Mouse (Mus musculus) MEL (cell line): Measurements from ENCODE around the gene Rasal3.

ENCODE experiments used
- CHD1 ChIP-seq: IDR thresholded peaks from 2 replicates; pipeline ENCODE4 v1.6.1; 2012; ENCODE audit warnings: low read depth, mild to moderate bottlenecking, inconsistent platforms, low read length, improper control_type of control experiment
- CTCF ChIP-seq, 3 experiments: IDR thresholded peaks in 2 of 3; conservative IDR thresholded peaks in 1 of 3; 2 replicates each; pipeline ENCODE4 v1.5.1; 2011 to 2012; ENCODE audit warnings: low read length in 3 of 3, low read depth in 2 of 3, mild to moderate bottlenecking in 2 of 3, improper control_type of control experiment in 1 of 3, inconsistent platforms in 1 of 3, mixed read lengths in 1 of 3, moderate library complexity in 1 of 3; ENCODE audit not compliant: control insufficient read depth in 1 of 3, insufficient read depth in 1 of 3, poor library complexity in 1 of 3, severe bottlenecking in 1 of 3
- GATA1 ChIP-seq: IDR thresholded peaks from 2 replicates; pipeline ENCODE4 v1.6.1; 2011; ENCODE audit warnings: low read depth, low read length, improper control_type of control experiment
- JUND ChIP-seq: IDR thresholded peaks from 2 replicates; pipeline ENCODE4 v1.6.1; 2011; ENCODE audit warnings: low read depth, mild to moderate bottlenecking, improper control_type of control experiment, low read length
- KAT2A ChIP-seq: conservative IDR thresholded peaks from 2 replicates; pipeline ENCODE4 v1.6.1; 2012; ENCODE audit warnings: low read depth, low read length, improper control_type of control experiment, inconsistent platforms
- MAFK ChIP-seq: IDR thresholded peaks from 2 replicates; pipeline ENCODE4 v1.6.1; 2011; ENCODE audit warnings: low read depth, mild to moderate bottlenecking, low read length, improper control_type of control experiment, borderline replicate concordance
- MAX ChIP-seq: IDR thresholded peaks from 2 replicates; pipeline ENCODE4 v1.6.1; 2011; ENCODE audit warnings: low read length, improper control_type of control experiment
- MEF2A ChIP-seq: IDR thresholded peaks from 2 replicates; pipeline ENCODE4 v1.6.1; 2014; ENCODE audit warnings: low read depth, mild to moderate bottlenecking, inconsistent platforms, low read length, improper control_type of control experiment; ENCODE audit not compliant: poor library complexity, insufficient replicate concordance, severe bottlenecking; ENCODE audit errors: extremely low read depth
- NELFE ChIP-seq: IDR thresholded peaks from 2 replicates; pipeline ENCODE4 v1.6.1; 2011; ENCODE audit warnings: low read depth, low read length, improper control_type of control experiment
- POLR2A ChIP-seq, 2 experiments: IDR thresholded peaks; 2 replicates each; pipeline ENCODE4 v1.6.1; 2011 to 2012; ENCODE audit warnings: low read length in 2 of 2, mild to moderate bottlenecking in 2 of 2, control low read depth in 1 of 2, improper control_type of control experiment in 1 of 2, low read depth in 1 of 2, moderate library complexity in 1 of 2; ENCODE audit not compliant: control insufficient read depth in 1 of 2, insufficient read depth in 1 of 2, poor library complexity in 1 of 2
- RAD21 ChIP-seq: IDR thresholded peaks from 2 replicates; pipeline ENCODE4 v1.6.1; 2011; ENCODE audit warnings: mild to moderate bottlenecking, low read depth, low read length, improper control_type of control experiment
- TBP ChIP-seq: IDR thresholded peaks from 2 replicates; pipeline ENCODE4 v1.8.0; 2011; ENCODE audit warnings: low read depth, low read length, improper control_type of control experiment
- ZMIZ1 ChIP-seq: IDR thresholded peaks from 2 replicates; pipeline ENCODE4 v1.6.1; 2012; ENCODE audit warnings: low read depth, mild to moderate bottlenecking, inconsistent platforms, low read length, improper control_type of control experiment, moderate library complexity

DNA sequence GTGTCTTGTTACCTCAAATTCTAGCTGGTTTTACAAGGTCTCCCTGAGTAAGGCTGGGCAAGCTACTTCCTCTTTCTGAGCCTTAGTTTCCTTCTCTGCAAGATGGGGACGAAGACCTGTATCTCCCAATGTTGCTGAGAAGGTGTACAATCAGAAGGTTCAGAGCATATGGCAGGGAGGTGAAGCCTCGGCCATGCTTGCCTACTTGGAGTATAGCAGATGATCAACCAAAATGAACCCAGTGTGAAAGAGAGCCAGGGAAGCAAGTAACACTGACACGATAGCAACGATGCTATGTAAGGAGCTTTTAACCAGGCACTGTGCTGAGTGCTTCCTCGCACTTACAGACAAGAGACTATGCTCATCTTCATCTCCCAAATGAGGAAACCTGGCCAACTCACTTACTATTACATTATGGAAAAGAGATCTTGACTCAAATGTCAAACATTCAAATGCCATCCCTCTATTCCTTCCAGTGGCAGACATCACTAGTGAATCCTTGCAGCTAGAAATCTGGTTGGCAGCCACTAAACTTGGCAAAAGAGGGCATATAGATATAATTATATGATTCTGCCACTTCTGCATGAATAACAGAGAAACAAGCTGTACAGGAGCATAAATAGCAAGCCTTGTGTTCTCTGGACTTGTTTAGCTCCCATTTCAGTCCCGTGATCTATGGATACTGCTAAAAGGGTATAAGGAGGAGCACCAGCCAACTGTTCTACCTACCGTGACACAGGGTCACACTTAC, 45.0 kb downstream of the Rasal3 start:
- TF ChIP-seq CTCF (IDR thresholded peaks at IDR 0.05 in 2 of 3, conservative IDR thresholded peaks at IDR 0.05 in 1 of 3; ENCODE audit: control insufficient read depth in 1 of 3, insufficient read depth in 1 of 3, low read depth in 2 of 3, low read length in 3 of 3, poor library complexity in 1 of 3, severe bottlenecking in 1 of 3) (no peak), MAFK (no peak), NELFE (no peak), GATA1 (no peak), MEF2A (no peak), RAD21 (no peak), POLR2A (IDR thresholded peaks at IDR 0.05; ENCODE audit: control insufficient read depth in 1 of 2, insufficient read depth in 1 of 2, low read depth in 1 of 2, low read length in 2 of 2, poor library complexity in 1 of 2) (no peak), ZMIZ1 (no peak), JUND (no peak), MAX (no peak), KAT2A (no peak), CHD1 (no peak), TBP (no peak)
